Mouse (Mus musculus): Measurements from ENCODE around the gene Kcnk4. TPM values are rescaled to one million over a fixed set of nuclear protein-coding genes. Genes with fewer than 3 reads are reported as not detected.

Gene Kcnk4
- polyA plus RNA-seq, 1 experiment from 2014 or later = 0.12 TPM

DNA sequence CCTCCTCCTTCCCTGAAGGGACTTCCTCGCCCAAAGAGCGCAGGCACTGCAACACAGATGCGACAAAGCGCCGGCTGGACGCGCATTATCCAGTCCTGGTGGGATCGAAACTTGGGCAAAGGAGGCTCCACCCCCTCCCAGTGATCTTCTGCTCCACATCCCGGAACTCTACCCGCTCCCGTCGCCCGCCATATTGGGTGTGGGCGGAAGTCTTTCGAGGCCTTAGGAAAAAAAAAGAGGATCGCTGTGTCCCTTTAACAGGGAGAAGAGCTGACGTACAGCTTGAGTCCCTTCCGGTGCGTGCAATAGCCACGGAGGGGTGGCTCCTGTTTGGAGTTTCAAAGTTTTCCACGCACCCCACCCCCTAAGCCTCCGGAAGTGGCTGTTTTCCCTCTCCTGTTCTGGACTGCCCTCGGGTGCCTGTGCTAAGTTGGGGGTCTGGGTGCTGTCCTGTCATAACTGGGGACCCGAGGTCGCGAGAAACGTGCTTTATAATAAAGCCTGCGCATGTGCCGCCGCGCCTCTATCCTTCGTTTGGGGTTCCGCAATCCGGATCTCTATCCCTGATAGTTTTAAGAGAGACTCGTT, 17.2 kb upstream of the Kcnk4 start:
- peaks cover 31% of the 10 kb centered on the region for H3K36me3 ChIP-seq (ENCODE audit: control insufficient read depth, insufficient read depth, low read length)
- peak overlapping the region; percentile 93 for H3K4me2 ChIP-seq (replicated peaks; ENCODE audit: low read depth, low read length)
- no peaks in the 10 kb centered on the region for H3K27me3 ChIP-seq (ENCODE audit: control insufficient read depth, insufficient read depth, low read length)
- H3K9me3 ChIP-seq (ENCODE audit: control insufficient read depth, low read length) = no peaks in the 10 kb centered on the region
- peak overlapping the region; percentile 73 for H3K9ac ChIP-seq (ENCODE audit: low read depth, low read length)
- WGBS = under 1% methylated on average over 35 of the region's 35 CpGs
- H3K27ac ChIP-seq (ENCODE audit: low read depth, low read length) = peak overlapping the region; percentile 98
- peaks cover 15% of the 10 kb centered on the region for H3K4me1 ChIP-seq (ENCODE audit: control insufficient read depth, insufficient read depth, low read length)
- ATAC-seq (ENCODE audit: low FRiP score, low TSS enrichment) = peak; percentile 80
- H3K4me3 ChIP-seq (ENCODE audit: low read length) = peak overlapping the region; percentile 65

DNA sequence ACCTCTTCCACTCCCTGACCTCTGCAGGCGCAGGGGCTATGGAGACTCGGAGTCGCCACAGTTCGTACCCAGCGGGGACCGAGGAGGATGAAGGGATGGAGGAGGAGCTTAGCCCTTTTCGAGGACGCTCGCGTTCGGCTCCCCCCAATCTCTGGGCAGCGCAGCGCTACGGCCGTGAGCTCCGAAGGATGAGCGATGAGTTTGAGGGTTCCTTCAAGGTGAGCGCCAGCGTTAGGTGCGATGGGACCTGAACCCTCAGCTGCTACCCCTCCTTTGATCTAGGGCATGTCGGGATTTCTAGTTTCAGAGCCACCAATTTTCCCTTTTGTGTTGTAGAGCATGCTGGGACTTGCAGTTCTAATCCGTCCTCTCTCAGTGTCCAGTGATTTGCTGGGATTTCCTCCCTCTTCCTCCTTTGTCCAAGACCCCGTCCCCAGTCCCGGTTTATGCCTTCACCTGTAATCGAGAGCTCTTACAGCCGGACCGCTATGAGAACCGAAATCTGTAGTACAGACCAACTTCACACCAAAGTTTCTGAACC, 16.4 kb upstream of the Kcnk4 start:
- H3K4me2 ChIP-seq (replicated peaks; ENCODE audit: low read depth, low read length) = peak overlapping the region; percentile 93
- peak overlapping the region; percentile 73 for H3K9ac ChIP-seq (ENCODE audit: low read depth, low read length)
- H3K4me1 ChIP-seq (ENCODE audit: control insufficient read depth, insufficient read depth, low read length) = peaks cover 15% of the 10 kb centered on the region
- ATAC-seq (ENCODE audit: low FRiP score, low TSS enrichment) = peak; percentile 48
- no peaks in the 10 kb centered on the region for H3K27me3 ChIP-seq (ENCODE audit: control insufficient read depth, insufficient read depth, low read length)
- peaks cover 26% of the 10 kb centered on the region for H3K36me3 ChIP-seq (ENCODE audit: control insufficient read depth, insufficient read depth, low read length)
- 1% methylated on average over 28 of the region's 28 CpGs for WGBS
- peak overlapping the region; percentile 65 for H3K4me3 ChIP-seq (ENCODE audit: low read length)
- H3K27ac ChIP-seq (ENCODE audit: low read depth, low read length) = peak overlapping the region; percentile 98
- no peaks in the 10 kb centered on the region for H3K9me3 ChIP-seq (ENCODE audit: control insufficient read depth, low read length)

DNA sequence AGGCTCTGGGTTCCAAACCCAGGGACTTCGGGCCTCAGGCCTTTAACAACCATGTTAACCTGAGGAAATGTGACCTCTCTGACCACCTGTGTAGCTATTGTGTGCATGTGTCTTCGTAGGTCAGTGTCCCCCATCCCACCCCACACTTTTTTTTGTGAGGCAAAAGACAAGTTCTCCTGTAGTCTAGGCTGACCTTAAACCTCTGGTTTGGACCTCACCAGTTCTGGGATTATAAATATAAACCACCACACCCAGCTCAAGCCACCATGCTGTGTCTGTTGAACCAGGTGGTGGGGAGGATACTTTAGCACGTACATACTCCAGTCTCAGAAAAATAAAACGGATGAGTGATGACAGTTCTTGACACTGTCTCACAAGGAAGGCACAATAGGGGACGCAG, 15.6 kb upstream of the Kcnk4 start:
- H3K4me1 ChIP-seq (ENCODE audit: control insufficient read depth, insufficient read depth, low read length) = peaks cover 15% of the 10 kb centered on the region
- peaks cover 19% of the 10 kb centered on the region for H3K36me3 ChIP-seq (ENCODE audit: control insufficient read depth, insufficient read depth, low read length)
- H3K27ac ChIP-seq (ENCODE audit: low read depth, low read length) = peak overlapping the region; percentile 98; the same call in 1 of the 2 replicates
- 55% methylated on average over 5 of the region's 5 CpGs for whole genome bisulfite sequencing
- H3K4me3 ChIP-seq (ENCODE audit: low read length) = peak overlapping the region; percentile 65
- peak overlapping the region; percentile 93 for H3K4me2 ChIP-seq (replicated peaks; ENCODE audit: low read depth, low read length)
- no peaks in the 10 kb centered on the region for H3K27me3 ChIP-seq (ENCODE audit: control insufficient read depth, insufficient read depth, low read length)
- H3K9me3 ChIP-seq (ENCODE audit: control insufficient read depth, low read length) = no peaks in the 10 kb centered on the region
- ATAC-seq (ENCODE audit: low FRiP score, low TSS enrichment) = no peak
- peak overlapping the region; percentile 73; the same call in 1 of the 2 replicates for H3K9ac ChIP-seq (ENCODE audit: low read depth, low read length)

DNA sequence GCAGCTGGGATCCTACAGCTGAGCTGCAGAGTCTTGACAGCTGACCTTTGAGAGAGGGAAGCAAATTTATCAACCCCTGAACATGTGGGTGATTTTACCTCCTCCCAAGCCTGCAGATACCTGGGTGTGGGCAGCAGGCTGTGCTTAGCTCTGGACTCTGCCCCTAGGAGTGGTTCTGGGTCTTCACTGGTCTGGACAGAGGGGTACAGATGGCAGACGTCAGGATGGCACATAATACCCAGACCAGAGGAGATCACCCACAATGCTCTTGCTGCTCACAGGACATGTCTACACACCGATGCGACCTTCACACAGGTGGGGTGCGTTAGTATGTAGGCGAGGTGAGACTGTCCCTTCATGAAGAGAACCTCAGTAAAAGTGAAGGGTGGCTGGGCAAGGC, 15.2 kb upstream of the Kcnk4 start:
- no peak overlapping the region for H3K27ac ChIP-seq (ENCODE audit: low read depth, low read length)
- H3K9me3 ChIP-seq (ENCODE audit: control insufficient read depth, low read length) = no peaks in the 10 kb centered on the region
- WGBS = 83% methylated on average over 5 of the region's 5 CpGs
- H3K4me2 ChIP-seq (replicated peaks; ENCODE audit: low read depth, low read length) = no peak overlapping the region; the same call in 1 of the 2 replicates
- H3K4me1 ChIP-seq (ENCODE audit: control insufficient read depth, insufficient read depth, low read length) = peaks cover 15% of the 10 kb centered on the region
- H3K4me3 ChIP-seq (ENCODE audit: low read length) = no peak overlapping the region
- H3K36me3 ChIP-seq (ENCODE audit: control insufficient read depth, insufficient read depth, low read length) = peaks cover 15% of the 10 kb centered on the region
- no peaks in the 10 kb centered on the region for H3K27me3 ChIP-seq (ENCODE audit: control insufficient read depth, insufficient read depth, low read length)
- ATAC-seq (ENCODE audit: low FRiP score, low TSS enrichment) = no peak
- H3K9ac ChIP-seq (ENCODE audit: low read depth, low read length) = 0 out of 2 replicates have a peak overlapping the region, but pooled peaks have one; percentile 73

DNA sequence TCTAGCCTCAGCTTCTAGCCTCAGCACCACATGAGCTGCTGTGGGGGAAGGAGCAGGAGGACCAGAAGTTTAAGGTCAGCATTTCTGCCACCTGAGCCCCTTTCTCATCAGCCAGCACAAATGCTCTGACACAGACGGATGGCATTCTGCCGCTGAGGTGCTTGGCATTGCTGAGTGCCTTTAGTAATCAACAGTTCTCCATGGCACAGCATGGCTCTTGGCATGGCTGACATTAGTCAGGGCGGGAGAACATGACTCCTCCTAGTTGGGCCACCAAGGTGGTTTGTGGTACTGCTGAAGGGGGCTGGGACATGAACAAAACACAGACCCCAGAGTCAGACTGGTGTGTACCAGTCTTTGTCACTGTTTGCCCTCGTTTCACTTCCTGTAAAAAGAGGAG, 13.9 kb upstream of the Kcnk4 start:
- ATAC-seq (ENCODE audit: low FRiP score, low TSS enrichment) = no peak
- no peak overlapping the region for H3K9ac ChIP-seq (ENCODE audit: low read depth, low read length)
- no peak overlapping the region for H3K27ac ChIP-seq (ENCODE audit: low read depth, low read length)
- 83% methylated on average over 4 of the region's 4 CpGs for WGBS
- H3K4me1 ChIP-seq (ENCODE audit: control insufficient read depth, insufficient read depth, low read length) = peaks cover 14% of the 10 kb centered on the region
- no peaks in the 10 kb centered on the region for H3K9me3 ChIP-seq (ENCODE audit: control insufficient read depth, low read length)
- no peak overlapping the region for H3K4me3 ChIP-seq (ENCODE audit: low read length)
- peaks cover 8% of the 10 kb centered on the region; the same call in 1 of the 2 replicates for H3K36me3 ChIP-seq (ENCODE audit: control insufficient read depth, insufficient read depth, low read length)
- no peaks in the 10 kb centered on the region for H3K27me3 ChIP-seq (ENCODE audit: control insufficient read depth, insufficient read depth, low read length)
- no peak overlapping the region for H3K4me2 ChIP-seq (replicated peaks; ENCODE audit: low read depth, low read length)

DNA sequence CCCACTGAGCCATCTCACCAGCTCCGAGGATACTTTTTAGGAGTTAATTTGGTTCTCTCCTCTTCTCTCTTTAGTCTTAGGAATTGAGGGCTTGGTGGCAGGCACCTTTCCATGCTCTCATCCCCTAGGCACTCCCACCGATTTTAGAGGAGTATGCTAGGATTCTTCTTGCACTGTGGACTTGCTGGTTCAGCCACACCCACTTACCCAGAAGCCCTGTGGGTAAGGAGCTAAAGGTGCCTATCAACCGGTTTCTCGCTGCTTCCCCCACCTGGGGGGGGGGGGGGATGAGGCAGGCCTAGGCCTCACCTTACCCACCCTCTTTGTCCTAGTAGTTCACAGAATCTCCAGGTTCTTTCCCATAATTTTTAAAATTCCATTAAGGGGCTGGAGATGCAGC, 13.4 kb upstream of the Kcnk4 start:
- Histone ChIP-seq H3K27me3 (ENCODE audit: control insufficient read depth, insufficient read depth, low read length) (no peaks in the 10 kb centered on the region), H3K9me3 (ENCODE audit: control insufficient read depth, low read length) (no peaks in the 10 kb centered on the region), H3K4me1 (ENCODE audit: control insufficient read depth, insufficient read depth, low read length) (peaks cover 9% of the 10 kb centered on the region), H3K36me3 (ENCODE audit: control insufficient read depth, insufficient read depth, low read length) (0 out of 2 replicates have a peak, but pooled peaks cover 4% of the 10 kb centered on the region), H3K4me2 (replicated peaks; ENCODE audit: low read depth, low read length) (no peak overlapping the region), H3K27ac (ENCODE audit: low read depth, low read length) (no peak overlapping the region), H3K4me3 (ENCODE audit: low read length) (no peak overlapping the region), H3K9ac (ENCODE audit: low read depth, low read length) (no peak overlapping the region)
- 49% methylated on average over 4 of the region's 4 CpGs for WGBS
- ATAC-seq (ENCODE audit: low FRiP score, low TSS enrichment) = no peak

DNA sequence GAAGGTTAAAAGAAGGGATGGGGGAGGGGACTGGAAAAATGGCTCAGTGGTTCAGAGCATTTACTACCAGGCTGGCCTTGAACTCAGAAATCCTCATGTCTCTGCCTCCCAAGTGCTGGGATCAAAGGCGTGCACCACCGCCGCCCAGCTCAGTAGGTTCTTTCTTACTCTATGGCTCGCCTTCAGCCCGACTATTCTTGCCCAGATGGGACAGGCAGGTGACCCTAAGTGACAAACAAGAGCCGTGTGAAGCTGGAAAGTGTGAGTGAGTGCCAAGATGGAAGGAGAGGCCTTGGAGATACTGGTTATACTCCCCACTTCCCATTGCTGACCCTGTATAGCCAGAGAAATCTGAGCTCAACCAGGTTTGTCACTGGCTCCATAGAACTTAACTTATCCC, 9.4 kb upstream of the Kcnk4 start:
- Histone ChIP-seq H3K9ac (ENCODE audit: low read depth, low read length) (no peak overlapping the region), H3K4me2 (replicated peaks; ENCODE audit: low read depth, low read length) (no peak overlapping the region), H3K4me1 (ENCODE audit: control insufficient read depth, insufficient read depth, low read length) (peaks cover 9% of the 10 kb centered on the region), H3K27me3 (ENCODE audit: control insufficient read depth, insufficient read depth, low read length) (no peaks in the 10 kb centered on the region), H3K36me3 (ENCODE audit: control insufficient read depth, insufficient read depth, low read length) (0 out of 2 replicates have a peak, but pooled peaks cover 4% of the 10 kb centered on the region), H3K4me3 (ENCODE audit: low read length) (no peak overlapping the region), H3K27ac (ENCODE audit: low read depth, low read length) (no peak overlapping the region), H3K9me3 (ENCODE audit: control insufficient read depth, low read length) (no peaks in the 10 kb centered on the region)
- ATAC-seq (ENCODE audit: low FRiP score, low TSS enrichment) = no peak
- WGBS = 91% methylated on average over 6 of the region's 6 CpGs

DNA sequence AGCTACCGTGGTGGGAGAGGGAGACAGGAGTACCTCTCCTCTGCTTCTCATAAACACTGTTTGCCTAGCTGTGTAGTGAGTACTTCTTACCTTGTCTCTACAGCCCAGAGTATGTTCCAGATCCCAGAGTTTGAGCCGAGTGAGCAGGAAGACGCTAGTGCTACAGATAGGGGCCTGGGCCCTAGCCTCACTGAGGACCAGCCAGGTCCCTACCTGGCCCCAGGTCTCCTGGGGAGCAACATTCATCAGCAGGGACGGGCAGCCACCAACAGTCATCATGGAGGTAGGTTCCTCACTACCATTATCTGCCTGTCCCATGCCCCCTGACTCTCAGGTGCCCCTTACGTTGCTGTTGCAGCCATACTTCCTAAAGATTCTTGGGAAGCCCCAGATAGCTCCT, 8.4 kb upstream of the Kcnk4 start:
- ATAC-seq (ENCODE audit: low FRiP score, low TSS enrichment) = peak; percentile 14
- peak overlapping the region; percentile 98 for H3K4me2 ChIP-seq (replicated peaks; ENCODE audit: low read depth, low read length)
- peak overlapping the region; percentile 88 for H3K4me3 ChIP-seq (ENCODE audit: low read length)
- H3K9me3 ChIP-seq (ENCODE audit: control insufficient read depth, low read length) = no peaks in the 10 kb centered on the region
- peaks cover 9% of the 10 kb centered on the region for H3K4me1 ChIP-seq (ENCODE audit: control insufficient read depth, insufficient read depth, low read length)
- H3K27me3 ChIP-seq (ENCODE audit: control insufficient read depth, insufficient read depth, low read length) = no peaks in the 10 kb centered on the region
- H3K9ac ChIP-seq (ENCODE audit: low read depth, low read length) = peak overlapping the region; percentile 86
- H3K27ac ChIP-seq (ENCODE audit: low read depth, low read length) = peak overlapping the region; percentile 98; the same call in 1 of the 2 replicates
- H3K36me3 ChIP-seq (ENCODE audit: control insufficient read depth, insufficient read depth, low read length) = 0 out of 2 replicates have a peak, but pooled peaks cover 4% of the 10 kb centered on the region
- 32% methylated on average over 5 of the region's 5 CpGs for whole genome bisulfite sequencing

DNA sequence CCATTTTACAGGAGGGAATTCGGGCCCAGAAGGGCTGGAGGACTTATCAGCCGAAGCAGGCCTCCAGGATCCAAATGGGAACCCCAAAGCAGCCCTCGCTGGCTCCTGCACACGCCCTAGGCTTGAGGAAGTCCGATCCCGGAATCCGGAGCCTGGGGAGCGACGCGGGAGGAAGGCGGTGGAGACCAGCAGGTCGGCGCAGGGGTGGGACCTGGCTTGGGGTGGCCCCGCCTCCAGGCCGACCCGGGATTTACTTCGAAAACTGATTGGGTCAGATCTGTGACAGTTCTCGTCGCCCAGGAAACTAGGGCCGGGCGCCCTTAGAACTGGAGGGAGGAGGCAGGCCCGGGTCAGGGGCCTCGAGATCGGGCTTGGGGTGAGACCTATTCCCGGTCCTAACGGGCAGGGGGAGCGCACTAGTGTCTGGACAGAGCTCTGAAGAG, 8.0 kb upstream of the Kcnk4 start, which contains the start of gene Gpr137:
Gene Gpr137, minus strand, starts transcription at position 232 of the 443 bp plus-strand sequence.
- Histone ChIP-seq H3K9me3 (ENCODE audit: control insufficient read depth, low read length) (no peaks in the 10 kb centered on the region), H3K36me3 (ENCODE audit: control insufficient read depth, insufficient read depth, low read length) (0 out of 2 replicates have a peak, but pooled peaks cover 4% of the 10 kb centered on the region), H3K27ac (ENCODE audit: low read depth, low read length) (peak within 1 kb of the TSS; percentile 98), H3K4me2 (replicated peaks; ENCODE audit: low read depth, low read length) (peak within 1 kb of the TSS; percentile 98), H3K9ac (ENCODE audit: low read depth, low read length) (peak within 1 kb of the TSS; percentile 86), H3K27me3 (ENCODE audit: control insufficient read depth, insufficient read depth, low read length) (no peaks in the 10 kb centered on the region), H3K4me3 (ENCODE audit: low read length) (peak within 1 kb of the TSS; percentile 88), H3K4me1 (ENCODE audit: control insufficient read depth, insufficient read depth, low read length) (peaks cover 9% of the 10 kb centered on the region)
- peak; percentile 91 for ATAC-seq (ENCODE audit: low FRiP score, low TSS enrichment)
- under 1% methylated on average over 27 of the region's 27 CpGs for WGBS
